Mouse (Mus musculus) kidney, embryonic 14.5 days (tissue): ENCODE data around the gene Tmem216. TPM values are rescaled to one million over a fixed set of nuclear protein-coding genes. Genes with fewer than 3 reads are reported as not detected.
"Not testable (repeated sequence)": the region's sequence is repeated elsewhere in the genome, so short reads cannot be mapped to it uniquely, and the experiment has no call there.

ENCODE experiments used
- ATAC-seq: fragments of 200-750 bp; cut with Nextera tagmentation; 2 replicates; pipeline ENCODE4 v1.8.0; 2017; ENCODE audit warnings: moderate number of reproducible peaks, mild to moderate bottlenecking, moderate TSS enrichment, moderate library complexity; ENCODE audit not compliant: low FRiP score, low TSS enrichment
- H3K27ac ChIP-seq: fragments of 300-500 bp; sonication (generic); 2 replicates; pipeline ENCODE4 v1.5.1; 2014; ENCODE audit warnings: low read depth, mild to moderate bottlenecking, low read length, moderate library complexity, mixed read lengths
- H3K27me3 ChIP-seq: fragments of 300-500 bp; sonication (generic); 2 replicates; pipeline ENCODE4 v1.6.1; 2014; ENCODE audit warnings: mild to moderate bottlenecking, low read length; ENCODE audit not compliant: control insufficient read depth, insufficient read depth
- H3K36me3 ChIP-seq: fragments of 300-500 bp; sonication (generic); 2 replicates; pipeline ENCODE4 v1.6.1; 2014; ENCODE audit warnings: low read length, mixed read lengths; ENCODE audit not compliant: control insufficient read depth, insufficient read depth
- H3K4me1 ChIP-seq: fragments of 300-500 bp; sonication (generic); 2 replicates; pipeline ENCODE4 v1.6.1; 2014; ENCODE audit warnings: low read length, mixed read lengths; ENCODE audit not compliant: control insufficient read depth, insufficient read depth
- H3K4me2 ChIP-seq: fragments of 300-500 bp; sonication (generic); replicated peaks from 2 replicates; pipeline ENCODE4 v1.6.1; 2014; ENCODE audit warnings: low read depth, mild to moderate bottlenecking, low read length
- H3K4me3 ChIP-seq: fragments of 300-500 bp; sonication (generic); 2 replicates; pipeline ENCODE4 v1.5.1; 2014; ENCODE audit warnings: mild to moderate bottlenecking, low read length
- H3K9ac ChIP-seq: fragments of 300-500 bp; sonication (generic); 2 replicates; pipeline ENCODE4 v1.6.1; 2014; ENCODE audit warnings: low read depth, mild to moderate bottlenecking, low read length, moderate library complexity
- H3K9me3 ChIP-seq: fragments of 300-500 bp; sonication (generic); 2 replicates; pipeline ENCODE4 v1.6.1; 2016; ENCODE audit warnings: low read length; ENCODE audit not compliant: control insufficient read depth
- WGBS: fragments of 180-500 bp; shearing (Covaris S2); extraction: QIAGEN DNeasy Blood & Tissue Kit; methylation state at CpG from one replicate; pipeline ENCODE4 v1.1.7; 2014; 5-methylcytosine and 5-hydroxymethylcytosine counted together
- polyA plus RNA-seq: library from polyadenylated mRNA; unstranded; fragments of >200 nt; fragmentation: Nextera tagmentation; extraction: Ambion mirVana; gene quantifications from 2 replicates; pipeline ENCODE4 v1.2.1, GENCODE M21; 2014

The Tmem216 gene
- polyA plus RNA-seq, 1 experiment from 2014 or later = 57.6 TPM

- peak within 1 kb of the TSS; percentile 78 for H3K4me3 ChIP-seq
- peak; percentile 97 for ATAC-seq
- peaks cover 31% of the 10 kb centered on the region for H3K36me3 ChIP-seq
- H3K27ac ChIP-seq = peak within 1 kb of the TSS; percentile 73
- under 1% methylated on average over 44 of the region's 44 CpGs for WGBS
- no peaks in the 10 kb centered on the region for H3K9me3 ChIP-seq
- H3K4me2 ChIP-seq = peak within 1 kb of the TSS; percentile 81
- H3K27me3 ChIP-seq = no peaks in the 10 kb centered on the region
- peak within 1 kb of the TSS; percentile 76 for H3K9ac ChIP-seq
- peaks cover 4% of the 10 kb centered on the region; the same call in 1 of the 2 replicates for H3K4me1 ChIP-seq
Observed at GRCm38 (mm10) chr19:10576690-10577561, 20.9 kb upstream of the Tmem216 start, which contains the start of the genes Cyb561a3 and Tmem138. Cyb561a3 (plus strand) TSS chr19:10577172. Tmem138 (minus strand) TSS chr19:10577362.

GRCm38 (mm10) chr19:10569627-10570026 lies 13.6 kb upstream of the Tmem216 start:
- Histone ChIP-seq H3K9ac (no peak overlapping the region), H3K9me3 (no peaks in the 10 kb centered on the region), H3K27me3 (no peaks in the 10 kb centered on the region), H3K27ac (no peak overlapping the region), H3K4me2 (no peak overlapping the region), H3K4me1 (no peaks in the 10 kb centered on the region), H3K36me3 (peaks cover 46% of the 10 kb centered on the region), H3K4me3 (no peak overlapping the region)
- WGBS = 94% methylated on average over 6 of the region's 6 CpGs
- ATAC-seq = no peak

- Histone ChIP-seq H3K4me2 (no peak overlapping the region), H3K9me3 (no peaks in the 10 kb centered on the region), H3K27ac (no peak overlapping the region), H3K9ac (no peak overlapping the region), H3K27me3 (no peaks in the 10 kb centered on the region), H3K4me3 (no peak overlapping the region), H3K4me1 (0 out of 2 replicates have a peak, but pooled peaks cover 3% of the 10 kb centered on the region), H3K36me3 (peaks cover 6% of the 10 kb centered on the region; the same call in 1 of the 2 replicates)
- ATAC-seq = no peak
- 76% methylated on average over 4 of the region's 4 CpGs for WGBS
Observed at GRCm38 (mm10) chr19:10565217-10565616, 9.2 kb upstream of the Tmem216 start.

- no peak for ATAC-seq
- no peaks in the 10 kb centered on the region for H3K36me3 ChIP-seq
- H3K27ac ChIP-seq = no peak overlapping the region
- H3K4me2 ChIP-seq = no peak overlapping the region
- no peaks in the 10 kb centered on the region for H3K9me3 ChIP-seq
- no peak overlapping the region for H3K4me3 ChIP-seq
- no peaks in the 10 kb centered on the region for H3K27me3 ChIP-seq
- 0 out of 2 replicates have a peak, but pooled peaks cover 3% of the 10 kb centered on the region for H3K4me1 ChIP-seq
- 83% methylated on average over 6 of the region's 6 CpGs for WGBS
- H3K9ac ChIP-seq = no peak overlapping the region
Observed at GRCm38 (mm10) chr19:10564278-10564677, 8.2 kb upstream of the Tmem216 start.

GRCm38 (mm10) chr19:10562351-10562750 lies 6.3 kb upstream of the Tmem216 start:
- no peaks in the 10 kb centered on the region for H3K36me3 ChIP-seq

GRCm38 (mm10) chr19:10561558-10562314 lies 5.7 kb upstream of the Tmem216 start:
- WGBS = 61% methylated on average over 6 of the region's 6 CpGs
- Histone ChIP-seq H3K36me3 (no peaks in the 10 kb centered on the region), H3K9me3 (no peaks in the 10 kb centered on the region), H3K27me3 (no peaks in the 10 kb centered on the region), H3K4me1 (0 out of 2 replicates have a peak, but pooled peaks cover 3% of the 10 kb centered on the region), H3K27ac (peak overlapping the region; percentile 63), H3K9ac (no peak overlapping the region), H3K4me3 (no peak overlapping the region), H3K4me2 (no peak overlapping the region)
- no peak for ATAC-seq

More at GRCm38 (mm10) chr19:10562351-10562750, 6.3 kb upstream of the Tmem216 start:
- WGBS = 70% methylated on average over 5 of the region's 5 CpGs
- Histone ChIP-seq H3K4me3 (no peak overlapping the region), H3K27ac (no peak overlapping the region; the same call in 1 of the 2 replicates), H3K9me3 (no peaks in the 10 kb centered on the region), H3K4me2 (no peak overlapping the region), H3K9ac (no peak overlapping the region), H3K27me3 (no peaks in the 10 kb centered on the region), H3K4me1 (0 out of 2 replicates have a peak, but pooled peaks cover 3% of the 10 kb centered on the region)
- ATAC-seq = no peak

- Histone ChIP-seq H3K4me1 (peaks cover 7% of the 10 kb centered on the region; the same call in 1 of the 2 replicates), H3K36me3 (no peaks in the 10 kb centered on the region), H3K4me2 (no peak overlapping the region), H3K4me3 (no peak overlapping the region), H3K9me3 (no peaks in the 10 kb centered on the region), H3K27me3 (no peaks in the 10 kb centered on the region), H3K27ac (no peak overlapping the region), H3K9ac (no peak overlapping the region)
- 37% methylated on average over 5 of the region's 5 CpGs for WGBS
- no peak for ATAC-seq
Observed at GRCm38 (mm10) chr19:10560108-10560507, 4.1 kb upstream of the Tmem216 start.

GRCm38 (mm10) chr19:10557837-10558375 lies 1.9 kb upstream of the Tmem216 start:
- H3K36me3 ChIP-seq, H3K4me2 ChIP-seq, H3K9me3 ChIP-seq, H3K27ac ChIP-seq, H3K4me3 ChIP-seq, ATAC-seq, H3K27me3 ChIP-seq, H3K9ac ChIP-seq: not testable (repeated sequence)
- peaks cover 12% of the 10 kb centered on the region; the same call in 1 of the 2 replicates for H3K4me1 ChIP-seq
- WGBS = 75% methylated on average over 4 of the region's 4 CpGs
